Mouse (Mus musculus): Measurements from ENCODE around the gene Itsn1.

DNA sequence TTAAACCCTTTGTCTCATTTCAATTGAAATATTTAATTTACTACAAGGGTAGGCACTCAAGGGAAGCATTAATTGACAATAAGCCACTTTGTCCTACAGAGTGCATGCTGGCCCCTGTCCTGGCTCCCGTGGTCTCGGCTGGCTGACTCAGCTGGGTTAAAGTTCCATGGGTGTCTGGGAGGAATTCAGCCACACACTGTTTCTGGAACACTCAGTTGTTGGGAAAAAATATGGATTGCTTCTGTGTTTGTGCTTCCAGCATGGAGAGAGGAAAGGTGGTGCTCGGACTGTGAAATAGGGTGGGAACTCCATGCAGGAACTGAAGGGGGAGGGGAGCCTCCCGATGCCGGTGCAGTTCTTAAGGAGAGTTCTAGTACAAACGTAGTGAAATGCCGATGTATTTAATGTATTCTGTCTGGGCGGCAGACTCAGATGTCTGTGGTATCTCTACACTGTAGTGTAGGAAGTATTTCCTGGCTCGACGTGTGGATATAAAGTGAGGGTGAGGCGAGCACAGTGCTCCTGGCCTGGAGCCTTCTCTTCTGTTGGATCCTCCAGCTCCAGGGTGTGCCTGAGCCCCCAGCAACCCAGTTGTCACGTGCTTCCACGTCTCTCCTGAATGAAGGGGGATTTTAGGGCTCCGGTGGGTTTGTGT, 131.5 kb downstream of the Itsn1 start:
- TF ChIP-seq CTCF (IDR thresholded peaks at IDR 0.05), result no peak
- no peak for TF ChIP-seq EP300 (IDR thresholded peaks at IDR 0.05)
